Mouse (Mus musculus) ES-E14 (cell line): ENCODE measurements around the gene Ttc37.

Experiments used
- CHD2 ChIP-seq: IDR thresholded peaks from 2 replicates; pipeline ENCODE4 v1.6.1; 2014; ENCODE audit warnings: mild to moderate bottlenecking, low read depth, low read length, inconsistent platforms
- HCFC1 ChIP-seq: IDR thresholded peaks from 2 replicates; pipeline ENCODE4 v1.6.1; 2012; ENCODE audit warnings: low read length, inconsistent platforms, borderline replicate concordance; ENCODE audit not compliant: insufficient read depth
- MAFK ChIP-seq: IDR thresholded peaks from 2 replicates; pipeline ENCODE4 v1.6.1; 2014; ENCODE audit warnings: mild to moderate bottlenecking, low read depth, low read length, inconsistent platforms; ENCODE audit not compliant: insufficient read depth
- ZC3H11A ChIP-seq: IDR thresholded peaks from 2 replicates; pipeline ENCODE4 v1.6.1; 2012; ENCODE audit warnings: low read depth, mild to moderate bottlenecking, inconsistent platforms, low read length, borderline replicate concordance

DNA sequence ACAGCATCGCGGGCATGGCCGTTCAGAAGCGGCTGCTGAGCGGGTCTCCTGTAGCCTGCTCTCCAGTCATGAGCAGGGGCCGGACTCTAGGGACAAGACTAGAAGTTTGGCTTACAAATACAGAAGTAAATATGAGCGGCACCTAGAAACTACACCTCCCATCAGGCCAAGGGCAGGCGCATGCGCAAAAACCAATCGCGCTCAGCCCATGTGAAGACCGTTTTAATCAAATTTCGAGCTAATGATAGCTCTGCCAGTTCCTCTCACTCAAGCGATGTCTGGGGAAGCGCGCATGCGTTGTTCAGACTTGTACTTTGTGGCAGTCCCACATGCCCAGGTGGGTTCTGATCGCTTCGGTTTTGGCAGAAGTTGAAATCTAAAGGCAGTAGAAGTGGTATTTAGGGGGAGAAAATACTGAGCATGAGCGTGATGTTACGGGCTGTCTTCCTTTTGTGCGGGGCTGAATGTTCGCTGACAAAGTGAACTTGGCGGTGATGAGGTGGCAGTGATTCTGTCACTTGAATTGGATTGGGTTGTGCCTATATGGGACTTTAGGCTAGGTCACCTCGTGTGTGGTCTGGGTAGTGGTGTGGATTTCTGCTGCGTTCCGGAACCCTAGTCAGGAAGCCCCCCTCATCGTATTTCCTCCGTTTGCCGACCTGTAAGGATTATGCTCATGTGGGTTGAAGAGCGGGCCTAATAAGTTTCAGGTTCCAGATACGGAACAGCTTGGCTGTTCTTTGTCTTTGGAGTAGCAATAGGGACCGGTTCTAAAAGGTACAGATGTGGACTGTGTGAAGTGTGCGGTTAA, at the start of gene Ttc37, which contains the start of gene Arsk:
- TF ChIP-seq HCFC1 = peak; percentile 98
- TF ChIP-seq ZC3H11A = no peak
- TF ChIP-seq MAFK = no peak
- peak; percentile 71; the same call in 1 of the 2 replicates for TF ChIP-seq CHD2
